Mouse (Mus musculus) intestine, embryonic 16.5 days (tissue): ENCODE data around the gene Golga5. TPM values are rescaled to one million over a fixed set of nuclear protein-coding genes. Genes with fewer than 3 reads are reported as not detected.

Experiments
- ATAC-seq: fragments of 200-750 bp; cut with Nextera tagmentation; 2 replicates; pipeline ENCODE4 v1.8.0; 2017; ENCODE audit warnings: moderate TSS enrichment, moderate library complexity
- H3K27ac ChIP-seq: fragments of 300-500 bp; sonication (generic); 2 replicates; pipeline ENCODE4 v1.5.1; 2014; ENCODE audit warnings: mild to moderate bottlenecking, low read length
- H3K27me3 ChIP-seq: fragments of 300-500 bp; sonication (generic); replicated peaks from 2 replicates; pipeline ENCODE4 v1.6.1; 2014; ENCODE audit warnings: low read length, control low read depth, mixed read lengths; ENCODE audit not compliant: control insufficient read depth, insufficient read depth
- H3K36me3 ChIP-seq: fragments of 300-500 bp; sonication (generic); 2 replicates; pipeline ENCODE4 v1.6.1; 2014; ENCODE audit warnings: low read length, control low read depth; ENCODE audit not compliant: control insufficient read depth, insufficient read depth
- H3K4me1 ChIP-seq: fragments of 300-500 bp; sonication (generic); 2 replicates; pipeline ENCODE4 v1.6.1; 2014; ENCODE audit warnings: low read length, control low read depth, mixed read lengths; ENCODE audit not compliant: control insufficient read depth, insufficient read depth
- H3K4me2 ChIP-seq: fragments of 300-500 bp; sonication (generic); 2 replicates; pipeline ENCODE4 v1.6.1; 2014; ENCODE audit warnings: low read depth, low read length, control low read depth
- H3K4me3 ChIP-seq: fragments of 300-500 bp; sonication (generic); 2 replicates; pipeline ENCODE4 v1.5.1; 2014; ENCODE audit warnings: mild to moderate bottlenecking, low read length
- H3K9ac ChIP-seq: fragments of 300-500 bp; sonication (generic); 2 replicates; pipeline ENCODE4 v1.6.1; 2014; ENCODE audit warnings: low read depth, low read length
- H3K9me3 ChIP-seq: fragments of 300-500 bp; sonication (generic); 2 replicates; pipeline ENCODE4 v1.6.1; 2016; ENCODE audit warnings: low read length, control low read depth; ENCODE audit not compliant: control insufficient read depth
- WGBS: fragments of 180-500 bp; shearing (Covaris S2); extraction: QIAGEN DNeasy Blood & Tissue Kit; methylation state at CpG from one replicate; pipeline ENCODE4 v1.1.7; 2014; 5-methylcytosine and 5-hydroxymethylcytosine counted together
- polyA plus RNA-seq: library from polyadenylated mRNA; unstranded; fragments of >200 nt; fragmentation: Nextera tagmentation; extraction: Ambion mirVana; gene quantifications from 2 replicates; pipeline ENCODE4 v1.2.1, GENCODE M21; 2015

Golga5 gene
- polyA plus RNA-seq, 1 experiment from 2014 or later, result 31.3 TPM

- ATAC-seq, result no peak
- H3K27ac ChIP-seq, result peak overlapping the region; percentile 66
- H3K9ac ChIP-seq, result no peak overlapping the region
- no peak overlapping the region for H3K4me2 ChIP-seq
- no peaks in the 10 kb centered on the region for H3K4me1 ChIP-seq
- H3K4me3 ChIP-seq, result no peak overlapping the region
- WGBS, result 88% methylated on average over 5 of the region's 5 CpGs
- no peaks in the 10 kb centered on the region for H3K27me3 ChIP-seq
- no peaks in the 10 kb centered on the region for H3K9me3 ChIP-seq
- peaks cover 6% of the 10 kb centered on the region; the same call in 1 of the 2 replicates for H3K36me3 ChIP-seq
These were observed 30.3 kb downstream of the Golga5 start for GRCm38 (mm10) chr12:102499210-102499609.

GRCm38 (mm10) chr12:102499723-102500122 lies 30.8 kb downstream of the Golga5 start:
- no peak overlapping the region for H3K4me2 ChIP-seq
- no peaks in the 10 kb centered on the region for H3K27me3 ChIP-seq
- ATAC-seq, result no peak
- no peak overlapping the region for H3K4me3 ChIP-seq
- H3K9ac ChIP-seq, result no peak overlapping the region
- no peaks in the 10 kb centered on the region for H3K4me1 ChIP-seq
- peaks cover 6% of the 10 kb centered on the region; the same call in 1 of the 2 replicates for H3K36me3 ChIP-seq
- WGBS, result 56% methylated on average over 4 of the region's 4 CpGs
- H3K9me3 ChIP-seq, result no peaks in the 10 kb centered on the region
- H3K27ac ChIP-seq, result peak overlapping the region; percentile 66; the same call in 1 of the 2 replicates

GRCm38 (mm10) chr12:102501038-102501437 lies 32.1 kb downstream of the Golga5 start:
- Histone ChIP-seq H3K9me3 (no peaks in the 10 kb centered on the region), H3K4me2 (no peak overlapping the region), H3K4me3 (no peak overlapping the region), H3K9ac (no peak overlapping the region), H3K27me3 (no peaks in the 10 kb centered on the region), H3K4me1 (no peaks in the 10 kb centered on the region), H3K27ac (no peak overlapping the region), H3K36me3 (peaks cover 6% of the 10 kb centered on the region; the same call in 1 of the 2 replicates)
- WGBS, result 93% methylated on average over 2 of the region's 2 CpGs
- no peak for ATAC-seq

GRCm38 (mm10) chr12:102501848-102502595 lies 33.1 kb downstream of the Golga5 start:
- Histone ChIP-seq H3K4me3 (no peak overlapping the region), H3K36me3 (peaks cover 6% of the 10 kb centered on the region; the same call in 1 of the 2 replicates), H3K9ac (no peak overlapping the region), H3K4me2 (no peak overlapping the region), H3K27ac (no peak overlapping the region), H3K4me1 (no peaks in the 10 kb centered on the region), H3K27me3 (no peaks in the 10 kb centered on the region), H3K9me3 (no peaks in the 10 kb centered on the region)
- WGBS, result 77% methylated on average over 8 of the region's 8 CpGs
- no peak for ATAC-seq

- Histone ChIP-seq H3K4me1 (no peaks in the 10 kb centered on the region), H3K9ac (no peak overlapping the region), H3K36me3 (no peaks in the 10 kb centered on the region), H3K4me2 (no peak overlapping the region), H3K27me3 (no peaks in the 10 kb centered on the region), H3K4me3 (no peak overlapping the region), H3K27ac (no peak overlapping the region), H3K9me3 (no peaks in the 10 kb centered on the region)
- 62% methylated on average over 9 of the region's 9 CpGs for WGBS
- no peak for ATAC-seq
These were observed 36.3 kb downstream of the Golga5 start for GRCm38 (mm10) chr12:102505131-102505713.

DNA sequence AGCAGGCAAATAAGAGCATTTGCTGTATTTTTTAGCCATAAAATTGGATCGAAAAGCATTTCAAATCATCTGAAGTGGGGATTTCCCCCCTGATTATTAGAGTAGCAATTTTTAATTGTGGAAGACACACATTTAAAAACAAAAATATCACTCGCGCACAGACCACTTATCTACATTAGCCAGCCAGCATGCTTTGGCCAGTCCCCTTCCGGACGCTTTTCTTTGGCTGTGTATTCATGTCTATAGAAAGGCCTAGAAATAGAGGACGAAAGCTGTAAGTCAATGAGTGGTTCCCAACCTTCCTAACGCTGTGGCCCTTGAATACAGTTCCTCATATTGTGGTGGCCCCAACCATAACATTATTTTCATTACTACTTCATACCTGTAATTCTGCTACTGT lies 37.0 kb downstream of the Golga5 start:
- H3K4me3 ChIP-seq, result no peak overlapping the region
- H3K4me1 ChIP-seq, result no peaks in the 10 kb centered on the region
- ATAC-seq, result no peak
- H3K36me3 ChIP-seq, result no peaks in the 10 kb centered on the region
- no peak overlapping the region for H3K4me2 ChIP-seq
- no peaks in the 10 kb centered on the region for H3K27me3 ChIP-seq
- H3K9me3 ChIP-seq, result no peaks in the 10 kb centered on the region
- H3K27ac ChIP-seq, result no peak overlapping the region
- WGBS, result 90% methylated on average over 7 of the region's 7 CpGs
- no peak overlapping the region for H3K9ac ChIP-seq

DNA sequence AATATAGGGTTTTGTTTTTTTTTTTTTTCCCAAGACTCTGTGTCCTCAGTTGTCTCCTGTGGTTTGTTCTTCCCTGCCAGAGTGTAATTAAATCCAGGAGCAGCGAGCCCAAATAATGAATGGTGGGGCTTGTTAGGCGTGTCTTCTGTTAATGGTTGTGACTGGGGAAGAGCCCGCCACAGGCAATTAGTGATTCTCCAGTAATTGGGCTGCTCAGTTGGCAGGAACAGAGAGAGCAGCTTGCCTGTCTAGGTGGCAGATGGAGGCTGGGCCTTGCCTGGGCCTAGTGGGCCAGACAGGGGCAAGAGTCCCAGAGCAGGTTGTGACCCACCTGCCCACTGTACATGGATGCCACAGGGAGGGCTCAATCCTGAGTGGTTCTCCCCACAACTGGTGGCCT lies 42.4 kb downstream of the Golga5 start:
- no peak overlapping the region for H3K27ac ChIP-seq
- no peaks in the 10 kb centered on the region for H3K36me3 ChIP-seq
- H3K9me3 ChIP-seq, result no peaks in the 10 kb centered on the region
- H3K4me3 ChIP-seq, result no peak overlapping the region
- 63% methylated on average over 3 of the region's 3 CpGs for WGBS
- H3K4me2 ChIP-seq, result no peak overlapping the region
- H3K9ac ChIP-seq, result no peak overlapping the region
- H3K4me1 ChIP-seq, result no peaks in the 10 kb centered on the region
- no peaks in the 10 kb centered on the region for H3K27me3 ChIP-seq
- ATAC-seq, result no peak

- Histone ChIP-seq H3K36me3 (no peaks in the 10 kb centered on the region), H3K4me2 (no peak overlapping the region), H3K27me3 (no peaks in the 10 kb centered on the region), H3K9ac (no peak overlapping the region), H3K4me3 (no peak overlapping the region), H3K4me1 (no peaks in the 10 kb centered on the region), H3K27ac (no peak overlapping the region), H3K9me3 (no peaks in the 10 kb centered on the region)
- no peak for ATAC-seq
- 76% methylated on average over 6 of the region's 6 CpGs for WGBS
These were observed 45.2 kb downstream of the Golga5 start for GRCm38 (mm10) chr12:102514151-102514550.

- no peak for ATAC-seq
- no peaks in the 10 kb centered on the region for H3K4me1 ChIP-seq
- no peak overlapping the region for H3K9ac ChIP-seq
- WGBS, result 87% methylated on average over 6 of the region's 6 CpGs
- no peaks in the 10 kb centered on the region for H3K9me3 ChIP-seq
- no peak overlapping the region for H3K4me3 ChIP-seq
- no peaks in the 10 kb centered on the region for H3K36me3 ChIP-seq
- no peak overlapping the region for H3K4me2 ChIP-seq
- no peaks in the 10 kb centered on the region for H3K27me3 ChIP-seq
- H3K27ac ChIP-seq, result no peak overlapping the region
These were observed 45.8 kb downstream of the Golga5 start for GRCm38 (mm10) chr12:102514751-102515150.
